Mouse (Mus musculus) urinary bladder, adult 2 months (tissue): Measurements from ENCODE around the gene Pitpnc1. TPM values are rescaled to one million over a fixed set of nuclear protein-coding genes. Genes with fewer than 3 reads are reported as not detected.
"Not testable (repeated sequence)": the region's sequence is repeated elsewhere in the genome, so short reads cannot be mapped to it uniquely, and the experiment has no call there.

ENCODE experiments used
- DNase-seq: peaks from one replicate; pipeline ENCODE4 v3.0.0; 2022; ENCODE audit warnings: low spot score
- polyA plus RNA-seq: library from polyadenylated mRNA; depleted of rRNA; stranded (reverse); fragments of >200 nt; gene quantifications from 2 replicates; pipeline ENCODE4 v1.2.3, GENCODE M21; 2012; rRNA removed

Pitpnc1 gene
- polyA plus RNA-seq: 9.1 TPM in 2 replicates

GRCm38 (mm10) chr11:107470521-107471041, at the start of gene Pitpnc1:
Pitpnc1 (minus strand) TSS chr11:107470699.
- peak; percentile 82 for DNase-seq

GRCm38 (mm10) chr11:107518645-107519429, 48.3 kb upstream of the Pitpnc1 start:
- no peak for DNase-seq

- no peak for DNase-seq
Measured at GRCm38 (mm10) chr11:107516387-107516786, 45.9 kb upstream of the Pitpnc1 start.

- DNase-seq: no peak
Measured at GRCm38 (mm10) chr11:107513047-107513446, 42.5 kb upstream of the Pitpnc1 start.

- not testable (repeated sequence) for DNase-seq
Measured at GRCm38 (mm10) chr11:107511954-107512353, 41.5 kb upstream of the Pitpnc1 start.

- DNase-seq: peak; percentile 28
Measured at GRCm38 (mm10) chr11:107510362-107511269, 40.1 kb upstream of the Pitpnc1 start.

- no peak for DNase-seq
Measured at GRCm38 (mm10) chr11:107509631-107510338, 39.3 kb upstream of the Pitpnc1 start.

- no peak for DNase-seq
Measured at GRCm38 (mm10) chr11:107506260-107506659, 35.8 kb upstream of the Pitpnc1 start.

GRCm38 (mm10) chr11:107504364-107504763, 33.9 kb upstream of the Pitpnc1 start:
- DNase-seq: not testable (repeated sequence)

GRCm38 (mm10) chr11:107502801-107503200, 32.3 kb upstream of the Pitpnc1 start:
- no peak for DNase-seq

GRCm38 (mm10) chr11:107484341-107484740, 13.8 kb upstream of the Pitpnc1 start:
- DNase-seq: no peak

- no peak for DNase-seq
Measured at GRCm38 (mm10) chr11:107479862-107480203, 9.3 kb upstream of the Pitpnc1 start.

- DNase-seq: peak; percentile 82
Measured at GRCm38 (mm10) chr11:107479053-107479861, 8.8 kb upstream of the Pitpnc1 start, which contains the start of gene Psmd12. Psmd12 (plus strand) TSS chr11:107479484.

GRCm38 (mm10) chr11:107473137-107473820, 2.8 kb upstream of the Pitpnc1 start:
- DNase-seq: no peak

GRCm38 (mm10) chr11:107472304-107472703, 1.8 kb upstream of the Pitpnc1 start:
- no peak for DNase-seq

- no peak for DNase-seq
Measured at GRCm38 (mm10) chr11:107471071-107471720, 697 bp upstream of the Pitpnc1 start.

- peak; percentile 64 for DNase-seq
Measured at GRCm38 (mm10) chr11:107469523-107470371, 752 bp downstream of the Pitpnc1 start.

- peak; percentile 65 for DNase-seq
Measured at GRCm38 (mm10) chr11:107469031-107469522, 1.4 kb downstream of the Pitpnc1 start.
